Mouse (Mus musculus) heart, embryonic 14.5 days (tissue): ENCODE measurements around the gene Crybb3. TPM values are rescaled to one million over a fixed set of nuclear protein-coding genes. Genes with fewer than 3 reads are reported as not detected.

Experiments used
- ATAC-seq: fragments of 200-750 bp; cut with Nextera tagmentation; 2 replicates; pipeline ENCODE4 v1.8.0; 2017; ENCODE audit warnings: low read depth, moderate TSS enrichment; ENCODE audit not compliant: insufficient number of reproducible peaks, insufficient read depth, low FRiP score
- H3K27ac ChIP-seq, 2 experiments: fragments of 200-500 bp in 1 of 2; fragments of 300-500 bp in 1 of 2; sonication (generic) in 1 of 2; replicated peaks in 1 of 2; 2 replicates each; pipeline ENCODE4 v1.5.1; 2012 to 2014; ENCODE audit warnings: low read depth in 2 of 2, low read length in 2 of 2, control low read depth in 1 of 2, mild to moderate bottlenecking in 1 of 2, mixed read lengths in 1 of 2; ENCODE audit not compliant: control insufficient read depth in 1 of 2, insufficient read depth in 1 of 2
- H3K27me3 ChIP-seq: fragments of 300-500 bp; sonication (generic); 2 replicates; pipeline ENCODE4 v1.6.1; 2014; ENCODE audit warnings: mild to moderate bottlenecking, low read length, control low read depth; ENCODE audit not compliant: control insufficient read depth, insufficient read depth
- H3K36me3 ChIP-seq: fragments of 300-500 bp; sonication (generic); 2 replicates; pipeline ENCODE4 v1.6.1; 2014; ENCODE audit warnings: mild to moderate bottlenecking, control low read depth, low read length, mixed read lengths; ENCODE audit not compliant: control insufficient read depth, insufficient read depth
- H3K4me1 ChIP-seq, 2 experiments: fragments of 200-500 bp in 1 of 2; fragments of 300-500 bp in 1 of 2; sonication (generic) in 1 of 2; 2 replicates each; pipeline ENCODE4 v1.6.1; 2012 to 2014; ENCODE audit warnings: low read length in 2 of 2, control low read depth in 1 of 2, mixed read lengths in 1 of 2; ENCODE audit not compliant: control insufficient read depth in 2 of 2, insufficient read depth in 2 of 2
- H3K4me2 ChIP-seq: fragments of 300-500 bp; sonication (generic); 2 replicates; pipeline ENCODE4 v1.6.1; 2014; ENCODE audit warnings: mild to moderate bottlenecking, low read length
- H3K4me3 ChIP-seq, 2 experiments: fragments of 200-500 bp in 1 of 2; fragments of 300-500 bp in 1 of 2; sonication (generic) in 1 of 2; 2 replicates each; pipeline ENCODE4 v1.5.1; 2012 to 2014; ENCODE audit warnings: low read length in 2 of 2, mild to moderate bottlenecking in 2 of 2, control low read depth in 1 of 2, low read depth in 1 of 2, moderate library complexity in 1 of 2; ENCODE audit not compliant: control insufficient read depth in 1 of 2, insufficient read depth in 1 of 2
- H3K9ac ChIP-seq: fragments of 300-500 bp; sonication (generic); 2 replicates; pipeline ENCODE4 v1.6.1; 2014; ENCODE audit warnings: mild to moderate bottlenecking, low read length
- H3K9me3 ChIP-seq: fragments of 300-500 bp; sonication (generic); 2 replicates; pipeline ENCODE4 v1.6.1; 2016; ENCODE audit warnings: low read length, control low read depth; ENCODE audit not compliant: control insufficient read depth
- WGBS: fragments of 180-500 bp; shearing (Covaris S2); extraction: QIAGEN DNeasy Blood & Tissue Kit; methylation state at CpG from one replicate; pipeline ENCODE4 v1.1.7; 2014; 5-methylcytosine and 5-hydroxymethylcytosine counted together
- polyA plus RNA-seq: library from polyadenylated mRNA; unstranded; fragments of >200 nt; fragmentation: Nextera tagmentation; extraction: Ambion mirVana; gene quantifications from 2 replicates; pipeline ENCODE4 v1.2.1, GENCODE M21; 2014

The Crybb3 gene
- polyA plus RNA-seq, 1 experiment from 2014 or later = 0.91 TPM

- Histone ChIP-seq H3K9ac (no peak overlapping the region), H3K4me1 (no peaks in the 10 kb centered on the region; a peak in 1 of 4 replicates), H3K9me3 (no peaks in the 10 kb centered on the region), H3K4me3 (no peak overlapping the region), H3K27me3 (no peaks in the 10 kb centered on the region), H3K4me2 (no peak overlapping the region), H3K36me3 (peaks cover 87% of the 10 kb centered on the region), H3K27ac (no peak overlapping the region)
- no peak for ATAC-seq
- whole genome bisulfite sequencing = 57% methylated on average over 5 of the region's 5 CpGs
Measured at GRCm38 (mm10) chr5:113091162-113091561, 9.8 kb upstream of the Crybb3 start.

- ATAC-seq = no peak
- no peak overlapping the region for H3K9ac ChIP-seq
Measured at GRCm38 (mm10) chr5:113090750-113091149, 9.4 kb upstream of the Crybb3 start.

GRCm38 (mm10) chr5:113090077-113090690 lies 8.8 kb upstream of the Crybb3 start:
- no peak for ATAC-seq
- 91% methylated on average over 24 of the region's 24 CpGs for WGBS
- Histone ChIP-seq H3K27me3 (no peaks in the 10 kb centered on the region), H3K36me3 (peaks cover 80% of the 10 kb centered on the region), H3K9ac (no peak overlapping the region), H3K4me1 (no peaks in the 10 kb centered on the region; a peak in 1 of 4 replicates), H3K27ac (no peak overlapping the region), H3K9me3 (no peaks in the 10 kb centered on the region), H3K4me2 (no peak overlapping the region), H3K4me3 (no peak overlapping the region)

More at GRCm38 (mm10) chr5:113090750-113091149, 9.4 kb upstream of the Crybb3 start:
- peaks cover 83% of the 10 kb centered on the region for H3K36me3 ChIP-seq
- no peaks in the 10 kb centered on the region; a peak in 1 of 4 replicates for H3K4me1 ChIP-seq
- H3K4me3 ChIP-seq = no peak overlapping the region
- WGBS = 91% methylated on average over 11 of the region's 11 CpGs
- H3K27ac ChIP-seq = no peak overlapping the region
- H3K27me3 ChIP-seq = no peaks in the 10 kb centered on the region
- no peaks in the 10 kb centered on the region for H3K9me3 ChIP-seq
- no peak overlapping the region for H3K4me2 ChIP-seq

GRCm38 (mm10) chr5:113087465-113087864 lies 6.1 kb upstream of the Crybb3 start:
- no peak overlapping the region for H3K4me3 ChIP-seq
- no peak overlapping the region for H3K9ac ChIP-seq
- H3K9me3 ChIP-seq = 0 out of 2 replicates have a peak, but pooled peaks cover 2% of the 10 kb centered on the region
- WGBS = 80% methylated on average over 2 of the region's 2 CpGs
- H3K4me1 ChIP-seq = peaks cover 6 to 7% of the 10 kb centered on the region in 2 experiments; a peak in 3 of 4 replicates
- no peak overlapping the region for H3K4me2 ChIP-seq
- ATAC-seq = no peak
- H3K27me3 ChIP-seq = no peaks in the 10 kb centered on the region
- H3K27ac ChIP-seq = no peak overlapping the region
- peaks cover 55% of the 10 kb centered on the region for H3K36me3 ChIP-seq

- Histone ChIP-seq H3K27ac (0 out of 4 replicates have a peak overlapping the region, but pooled peaks of 1 of the 2 experiments have one; percentile 19), H3K9me3 (0 out of 2 replicates have a peak, but pooled peaks cover 2% of the 10 kb centered on the region), H3K4me1 (peaks cover 10 to 11% of the 10 kb centered on the region in 2 experiments; a peak in 3 of 4 replicates), H3K4me2 (no peak overlapping the region), H3K4me3 (no peak overlapping the region), H3K9ac (no peak overlapping the region), H3K27me3 (no peaks in the 10 kb centered on the region), H3K36me3 (peaks cover 50% of the 10 kb centered on the region)
- WGBS = 48% methylated on average over 4 of the region's 4 CpGs
- no peak for ATAC-seq
Measured at GRCm38 (mm10) chr5:113086990-113087389, 5.6 kb upstream of the Crybb3 start.

GRCm38 (mm10) chr5:113086439-113086838 lies 5.1 kb upstream of the Crybb3 start:
- no peaks in the 10 kb centered on the region for H3K27me3 ChIP-seq
- ATAC-seq = no peak
- H3K27ac ChIP-seq = no peak overlapping the region
- H3K36me3 ChIP-seq = peaks cover 45% of the 10 kb centered on the region
- 85% methylated on average over 12 of the region's 12 CpGs for WGBS
- H3K4me1 ChIP-seq = peaks cover 10 to 11% of the 10 kb centered on the region in 2 experiments; a peak in 3 of 4 replicates
- H3K4me3 ChIP-seq = no peak overlapping the region
- no peak overlapping the region for H3K9ac ChIP-seq
- 0 out of 2 replicates have a peak, but pooled peaks cover 2% of the 10 kb centered on the region for H3K9me3 ChIP-seq
- H3K4me2 ChIP-seq = no peak overlapping the region

- Histone ChIP-seq H3K27ac (no peak overlapping the region), H3K9ac (no peak overlapping the region), H3K4me1 (peaks cover 10 to 13% of the 10 kb centered on the region in 2 experiments; a peak in 3 of 4 replicates), H3K4me2 (no peak overlapping the region), H3K9me3 (0 out of 2 replicates have a peak, but pooled peaks cover 2% of the 10 kb centered on the region), H3K36me3 (peaks cover 41% of the 10 kb centered on the region), H3K27me3 (no peaks in the 10 kb centered on the region), H3K4me3 (no peak overlapping the region)
- WGBS = 70% methylated on average over 2 of the region's 2 CpGs
- no peak for ATAC-seq
Measured at GRCm38 (mm10) chr5:113085931-113086330, 4.5 kb upstream of the Crybb3 start.
